Mouse (Mus musculus) megakaryocyte, adult 5-6 weeks (primary cell): ENCODE measurements around the gene Rbms1. TPM values are rescaled to one million over a fixed set of nuclear protein-coding genes. Genes with fewer than 3 reads are reported as not detected.

Source experiments
- ATAC-seq: 2 replicates; pipeline ENCODE4 v1.8.0; 2016; ENCODE audit warnings: mild to moderate bottlenecking, inconsistent platforms; ENCODE audit not compliant: poor library complexity, severe bottlenecking
- total RNA-seq, 2 experiments: library from RNA; stranded (forward) in 1 of 2; stranded (reverse) in 1 of 2; fragments of 153-499, 151-499 nt in 1 of 2; fragments of 221-1000, 200-1000 nt in 1 of 2; gene quantifications; 2 replicates each; pipeline versions ENCODE4 v1.2.3 to v1.2.4; 2015 to 2017

Rbms1 gene
- total RNA-seq, 2 experiments from 2014 or later, result 97.8 to 115 TPM

DNA sequence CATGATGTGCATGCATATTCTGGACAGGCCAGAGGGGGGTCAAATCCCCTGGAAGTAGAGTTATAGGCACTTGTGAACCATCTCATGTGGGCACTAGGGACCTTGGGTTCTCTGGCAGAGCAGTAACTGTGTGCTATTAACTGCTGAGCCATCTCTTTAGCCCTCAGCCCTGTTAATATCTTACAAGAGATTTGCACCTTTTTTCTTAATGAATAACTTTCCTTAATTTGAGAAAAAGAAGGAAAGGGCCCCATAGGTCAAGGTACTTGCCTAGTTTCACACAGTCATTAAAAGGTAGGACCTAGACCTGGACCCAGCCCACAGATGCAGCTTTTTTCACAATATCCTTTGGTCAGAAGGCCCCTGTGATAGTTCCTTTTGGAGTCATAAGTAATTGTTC lies 246.4 kb downstream of the Rbms1 start:
- ATAC-seq, result no peak

DNA sequence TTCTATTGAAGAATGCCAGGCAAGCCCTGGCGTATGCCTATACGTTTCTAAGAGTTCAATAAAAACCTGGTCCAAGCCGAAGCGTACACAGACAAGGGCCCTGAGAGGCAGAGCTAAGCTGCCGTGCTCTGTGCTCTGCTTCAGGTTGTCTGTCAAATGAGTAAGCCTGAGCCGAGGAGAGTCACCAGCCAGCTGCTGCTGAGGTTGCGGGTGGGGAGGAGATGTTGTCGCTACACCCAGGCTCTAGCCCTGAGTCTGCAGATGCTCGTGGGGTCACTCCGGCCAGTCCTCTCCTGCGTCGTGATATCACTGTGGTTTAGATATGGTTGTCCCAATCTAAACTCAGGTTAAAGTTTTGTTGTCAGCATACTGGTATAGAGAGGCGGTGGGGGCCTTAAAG lies 247.2 kb downstream of the Rbms1 start:
- no peak for ATAC-seq

DNA sequence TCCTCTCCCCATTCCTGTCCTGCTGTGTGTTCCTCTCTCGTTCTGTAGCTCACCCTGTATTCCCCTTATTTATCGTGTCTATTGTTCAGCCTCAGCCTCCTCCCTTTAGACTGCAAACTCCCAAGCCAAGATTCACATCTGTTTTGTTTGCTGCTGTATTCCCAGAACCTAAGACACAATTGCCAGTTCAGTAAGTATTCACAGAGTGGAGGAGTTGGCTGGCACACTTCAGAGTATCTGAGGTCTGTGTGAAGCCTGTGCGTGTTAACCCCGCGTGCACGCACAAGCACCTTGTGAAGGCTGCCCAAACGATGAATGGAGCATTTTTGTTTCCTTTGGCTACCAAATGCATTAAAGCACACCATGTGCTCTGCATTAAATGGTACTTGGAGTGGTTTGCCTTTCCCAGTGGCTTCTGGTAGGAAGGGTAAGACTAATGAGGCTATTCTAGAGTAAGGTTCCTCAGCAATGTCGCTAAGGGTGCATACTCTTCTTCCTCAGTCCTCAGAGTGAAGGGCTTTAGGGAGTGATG lies 248.0 kb downstream of the Rbms1 start:
- ATAC-seq, result no peak

DNA sequence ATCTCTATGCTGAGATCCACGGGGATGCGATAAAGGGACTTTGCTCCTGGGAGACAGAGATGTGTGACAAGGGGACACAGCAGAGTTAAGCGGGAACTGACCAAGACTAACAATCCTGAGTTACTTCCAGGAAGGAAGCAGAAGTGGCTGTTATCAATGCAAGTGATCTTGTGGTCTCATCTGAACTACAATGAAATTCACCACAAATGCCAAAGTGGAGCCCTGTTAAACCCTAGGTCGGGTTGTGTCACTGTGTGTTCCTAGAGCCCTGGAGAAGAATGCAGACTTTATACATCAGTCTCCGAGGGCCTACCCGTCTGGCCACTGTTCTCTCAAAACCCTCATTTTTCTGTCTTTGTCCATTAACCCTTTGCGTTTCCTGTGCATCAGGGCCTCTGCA lies 248.5 kb downstream of the Rbms1 start:
- ATAC-seq, result no peak

DNA sequence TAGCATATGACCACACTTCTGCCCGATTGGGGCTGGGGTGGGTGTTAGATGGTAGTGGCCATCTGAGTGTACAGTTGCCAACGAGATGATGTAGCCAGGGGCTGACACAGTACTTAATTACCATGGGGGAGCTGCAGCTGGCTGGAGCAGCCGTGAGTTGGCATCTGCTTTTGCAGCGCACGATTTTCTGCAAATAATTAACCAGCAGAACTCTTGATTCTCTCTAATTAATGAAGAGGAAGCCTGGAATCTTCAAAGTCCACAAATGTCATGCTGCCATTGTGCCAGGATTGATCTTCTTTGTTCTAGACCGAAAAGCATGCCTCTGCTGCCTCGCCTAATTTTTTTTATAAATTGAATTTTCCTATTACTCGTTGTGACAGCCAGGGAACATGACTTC lies 249.1 kb downstream of the Rbms1 start:
- no peak for ATAC-seq

DNA sequence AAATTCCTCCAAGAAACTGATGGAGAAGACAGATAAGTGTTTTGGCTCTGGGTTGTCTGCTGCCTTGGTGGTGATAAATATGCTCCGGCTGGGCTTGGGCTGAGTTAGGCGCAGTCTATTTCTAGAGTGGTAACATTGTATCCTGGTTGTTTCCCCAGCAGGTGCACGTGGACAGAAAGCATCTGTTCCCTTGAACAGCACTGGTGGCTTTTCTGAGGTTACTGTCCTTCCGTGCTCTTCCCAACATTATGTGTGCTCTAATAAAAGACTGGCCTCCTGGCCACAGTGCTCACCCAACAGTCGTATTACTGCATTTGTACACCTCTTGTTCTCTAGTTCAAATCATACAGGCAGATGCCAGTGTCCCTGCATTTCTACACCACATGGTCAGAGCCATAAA lies 250.1 kb downstream of the Rbms1 start:
- ATAC-seq, result no peak

DNA sequence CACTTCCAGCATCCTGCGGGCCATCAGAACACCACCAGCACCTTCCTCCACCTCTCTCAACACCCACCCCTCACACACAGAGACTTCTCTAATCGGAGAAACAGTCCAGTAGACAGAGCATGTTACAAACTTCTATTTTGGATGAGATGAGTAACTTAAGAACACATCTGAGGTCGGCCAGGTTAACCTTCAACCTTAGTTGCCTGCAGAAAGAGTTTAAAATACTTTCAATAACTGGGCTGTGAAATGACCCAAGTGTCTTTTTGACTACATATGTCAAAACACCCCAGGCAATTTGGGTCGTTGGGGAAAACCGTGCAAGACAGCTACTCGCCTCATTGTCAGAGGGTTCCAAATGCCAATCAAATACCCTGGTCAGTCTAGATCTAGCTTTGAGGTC lies 250.5 kb downstream of the Rbms1 start:
- no peak for ATAC-seq

DNA sequence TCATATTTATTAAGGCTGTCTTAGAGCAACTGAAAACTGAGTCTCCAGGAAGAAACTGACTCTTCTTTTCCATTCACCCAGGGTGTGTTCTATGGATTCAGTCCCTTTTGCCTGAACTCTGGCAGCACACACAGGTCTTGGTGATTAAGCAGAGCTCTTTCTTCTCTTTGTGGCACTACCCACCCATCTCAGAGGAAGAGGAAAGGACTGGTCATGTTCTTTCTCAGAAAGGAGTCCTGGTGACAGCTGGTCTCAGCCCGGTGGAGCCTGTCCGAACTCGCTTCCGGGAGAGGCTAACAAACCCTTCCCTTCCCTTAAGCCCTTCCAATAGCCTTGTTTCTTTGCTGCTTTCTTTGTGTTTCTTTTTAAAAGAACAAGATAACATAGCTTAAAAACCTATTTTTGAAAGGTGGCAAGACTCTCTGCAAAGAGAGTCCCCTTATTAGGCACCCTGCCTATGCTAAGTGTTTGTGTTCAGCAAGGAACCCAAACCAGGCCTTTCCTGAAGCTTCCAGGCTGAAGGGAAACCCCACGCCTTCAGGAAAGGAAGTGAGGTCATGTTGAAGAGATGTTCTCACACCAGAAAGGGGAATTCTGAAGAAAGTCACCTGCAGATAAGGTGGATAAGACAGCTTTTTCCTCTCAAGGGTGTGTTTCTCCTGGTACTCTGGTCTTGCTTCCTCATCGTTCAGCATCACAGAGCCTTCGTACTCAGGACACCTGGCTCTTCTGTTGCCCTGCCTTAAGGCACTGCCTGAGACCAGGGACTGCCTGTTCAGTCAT lies 251.7 kb downstream of the Rbms1 start:
- ATAC-seq, result no peak

DNA sequence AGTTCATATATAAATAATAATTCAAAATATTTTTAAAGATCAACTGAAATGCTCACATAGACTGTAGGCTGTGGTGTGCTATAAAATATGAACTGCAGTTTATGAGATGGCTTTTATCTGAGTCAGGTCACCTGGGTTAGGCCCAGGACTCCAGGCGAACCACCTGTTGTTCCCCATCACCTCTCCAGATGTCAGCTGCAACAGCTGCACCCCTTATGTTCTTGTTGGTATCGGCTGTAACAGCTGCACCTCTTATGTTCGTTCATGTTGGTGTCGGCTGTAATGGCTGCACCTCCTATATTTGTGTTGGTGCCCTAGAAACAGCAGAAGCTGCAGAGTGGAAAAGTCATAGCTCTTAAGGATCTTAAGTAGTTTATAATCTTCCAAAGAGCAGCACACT lies 252.7 kb downstream of the Rbms1 start:
- ATAC-seq, result no peak

DNA sequence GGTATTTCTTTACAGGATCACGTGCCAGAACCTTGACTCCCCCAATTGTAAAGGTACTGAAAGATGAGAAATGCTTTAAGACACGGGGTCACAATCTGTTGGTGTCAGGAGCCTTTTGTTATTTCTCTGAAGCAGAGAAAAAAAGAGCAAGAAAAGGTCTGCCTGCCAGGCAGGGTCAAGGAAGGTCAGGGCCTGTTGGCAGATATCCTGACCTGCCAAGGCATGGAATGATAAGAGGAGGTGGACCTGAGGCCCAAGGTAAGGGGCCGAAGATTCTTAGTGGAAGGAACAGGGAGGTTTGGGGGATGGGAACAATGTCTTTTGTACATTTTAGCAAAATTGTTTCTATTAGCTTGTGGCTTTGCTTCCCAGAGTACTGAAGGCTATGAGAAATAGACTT lies 254.3 kb downstream of the Rbms1 start:
- no peak for ATAC-seq

DNA sequence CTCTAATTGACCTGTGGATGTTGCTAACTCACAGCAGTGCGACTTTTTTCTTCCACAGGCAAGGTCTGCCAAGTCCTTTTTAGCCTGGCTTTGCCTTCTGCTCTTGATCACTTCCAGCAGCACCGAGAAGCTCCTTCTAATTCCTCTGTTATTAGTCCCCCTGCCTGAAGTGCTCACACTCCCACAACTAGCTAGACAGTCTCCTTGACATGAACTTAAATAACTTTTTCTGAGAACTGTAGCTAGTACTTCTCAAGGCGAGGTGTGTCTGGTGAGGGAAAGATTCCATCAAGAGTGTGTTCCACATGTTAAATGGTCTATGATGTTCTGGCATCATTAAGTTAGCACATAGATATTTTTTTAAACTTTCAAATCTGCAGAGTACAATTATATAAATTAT lies 256.1 kb downstream of the Rbms1 start:
- ATAC-seq, result no peak

DNA sequence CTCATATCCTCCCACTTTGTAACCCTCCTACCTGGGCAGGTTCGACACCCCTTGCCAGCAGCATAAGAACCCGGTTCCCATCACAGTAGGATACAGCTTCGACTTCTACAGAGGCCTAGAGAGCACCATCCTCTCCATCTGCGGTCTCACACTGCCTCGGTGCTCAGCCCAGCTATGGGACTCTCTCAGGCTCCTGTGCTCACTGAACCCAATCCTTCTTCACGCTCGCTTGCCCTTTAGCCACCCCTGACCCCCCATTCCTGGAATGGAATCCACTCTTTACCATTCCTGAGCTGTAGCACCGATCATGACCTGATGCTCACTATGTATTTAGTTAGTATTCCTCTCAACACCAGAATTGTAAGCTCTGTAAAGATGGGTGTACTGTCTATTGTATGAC lies 257.6 kb downstream of the Rbms1 start:
- ATAC-seq, result no peak

DNA sequence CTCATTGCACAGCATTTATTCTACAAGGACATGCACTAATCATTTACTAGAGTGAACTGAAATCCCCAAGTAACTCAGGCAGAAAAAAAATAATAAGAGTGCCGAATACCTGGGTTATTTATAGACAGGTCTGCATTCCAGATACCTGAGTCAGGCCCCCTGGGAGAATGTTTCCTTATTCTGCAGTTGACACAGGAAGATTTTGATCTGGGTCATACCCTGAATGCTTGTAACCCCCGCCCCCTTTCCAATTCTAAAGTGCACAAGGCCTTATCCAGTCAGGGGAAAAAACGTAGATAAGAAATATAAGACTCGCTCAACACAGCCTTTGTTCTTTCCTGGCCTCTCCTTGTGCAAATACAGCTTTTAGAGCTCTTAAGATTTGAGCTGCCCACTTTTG lies 259.7 kb downstream of the Rbms1 start:
- no peak for ATAC-seq

DNA sequence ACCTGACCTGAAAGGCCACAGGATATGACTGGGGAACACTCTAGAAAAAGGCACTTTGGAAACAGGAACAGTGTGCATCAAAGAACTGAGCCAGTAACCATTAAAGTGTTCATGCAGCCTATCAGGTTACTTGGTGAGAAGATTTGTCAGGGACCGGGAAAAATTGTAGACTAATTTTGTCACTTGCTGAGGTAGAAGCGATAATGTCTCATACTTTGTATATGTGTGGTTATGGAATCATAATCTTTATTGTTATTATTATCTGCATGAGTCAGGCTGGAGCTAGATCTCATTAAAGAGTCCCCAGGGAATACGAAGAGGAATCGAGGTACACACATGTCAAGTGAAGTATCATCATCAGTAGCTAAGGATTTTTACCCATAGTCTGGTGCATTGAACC lies 262.0 kb downstream of the Rbms1 start:
- ATAC-seq, result no peak

Other genes starting within 250 kb of the Rbms1 start
- gene Itgb6, start 240.5 kb downstream of the Rbms1 start, total RNA-seq (2015), result not detected in 2 replicates
- not detected in 2 replicates for gene Itgb6, start 240.5 kb downstream of the Rbms1 start, total RNA-seq (2017)